Mouse (Mus musculus) midbrain, embryonic 13.5 days (tissue): Measurements from ENCODE around the gene Focad. TPM values are rescaled to one million over a fixed set of nuclear protein-coding genes. Genes with fewer than 3 reads are reported as not detected.
"Not testable (repeated sequence)": the region's sequence is repeated elsewhere in the genome, so short reads cannot be mapped to it uniquely, and the experiment has no call there.

ENCODE experiments used
- ATAC-seq: fragments of 200-750 bp; cut with Nextera tagmentation; 2 replicates; pipeline ENCODE4 v1.8.0; 2017; ENCODE audit warnings: mild to moderate bottlenecking, moderate TSS enrichment, moderate library complexity
- H3K27ac ChIP-seq: fragments of 300-500 bp; sonication (generic); 2 replicates; pipeline ENCODE4 v1.5.1; 2015; ENCODE audit warnings: inconsistent platforms, mild to moderate bottlenecking, moderate library complexity
- H3K27me3 ChIP-seq: fragments of 300-500 bp; sonication (generic); 2 replicates; pipeline ENCODE4 v1.6.1; 2015; ENCODE audit warnings: mild to moderate bottlenecking, inconsistent platforms
- H3K36me3 ChIP-seq: fragments of 300-500 bp; sonication (generic); 2 replicates; pipeline ENCODE4 v1.6.1; 2015; ENCODE audit warnings: mild to moderate bottlenecking, inconsistent platforms
- H3K4me1 ChIP-seq: fragments of 300-500 bp; sonication (generic); replicated peaks from 2 replicates; pipeline ENCODE4 v1.6.1; 2015; ENCODE audit warnings: inconsistent platforms
- H3K4me2 ChIP-seq: fragments of 300-500 bp; sonication (generic); replicated peaks from 2 replicates; pipeline ENCODE4 v1.6.1; 2015; ENCODE audit warnings: moderate library complexity, mild to moderate bottlenecking, inconsistent platforms
- H3K4me3 ChIP-seq: fragments of 300-500 bp; sonication (generic); replicated peaks from 2 replicates; pipeline ENCODE4 v1.5.1; 2015; ENCODE audit warnings: mild to moderate bottlenecking, inconsistent platforms
- H3K9ac ChIP-seq: fragments of 300-500 bp; sonication (generic); replicated peaks from 2 replicates; pipeline ENCODE4 v1.6.1; 2015; ENCODE audit warnings: mild to moderate bottlenecking, inconsistent platforms
- H3K9me3 ChIP-seq: fragments of 300-500 bp; sonication (generic); 2 replicates; pipeline ENCODE4 v1.6.1; 2016; ENCODE audit warnings: mild to moderate bottlenecking, inconsistent platforms
- WGBS: fragments of 180-500 bp; shearing (Covaris S2); methylation state at CpG from one replicate; pipeline ENCODE4 v1.1.7; 2015; 5-methylcytosine and 5-hydroxymethylcytosine counted together
- polyA plus RNA-seq: library from polyadenylated mRNA; unstranded; fragments of >200 nt; fragmentation: Nextera tagmentation; extraction: Ambion mirVana; gene quantifications from 2 replicates; pipeline ENCODE4 v1.2.1, GENCODE M21; 2015

The Focad gene
- polyA plus RNA-seq, 1 experiment from 2014 or later = 12.7 TPM

DNA sequence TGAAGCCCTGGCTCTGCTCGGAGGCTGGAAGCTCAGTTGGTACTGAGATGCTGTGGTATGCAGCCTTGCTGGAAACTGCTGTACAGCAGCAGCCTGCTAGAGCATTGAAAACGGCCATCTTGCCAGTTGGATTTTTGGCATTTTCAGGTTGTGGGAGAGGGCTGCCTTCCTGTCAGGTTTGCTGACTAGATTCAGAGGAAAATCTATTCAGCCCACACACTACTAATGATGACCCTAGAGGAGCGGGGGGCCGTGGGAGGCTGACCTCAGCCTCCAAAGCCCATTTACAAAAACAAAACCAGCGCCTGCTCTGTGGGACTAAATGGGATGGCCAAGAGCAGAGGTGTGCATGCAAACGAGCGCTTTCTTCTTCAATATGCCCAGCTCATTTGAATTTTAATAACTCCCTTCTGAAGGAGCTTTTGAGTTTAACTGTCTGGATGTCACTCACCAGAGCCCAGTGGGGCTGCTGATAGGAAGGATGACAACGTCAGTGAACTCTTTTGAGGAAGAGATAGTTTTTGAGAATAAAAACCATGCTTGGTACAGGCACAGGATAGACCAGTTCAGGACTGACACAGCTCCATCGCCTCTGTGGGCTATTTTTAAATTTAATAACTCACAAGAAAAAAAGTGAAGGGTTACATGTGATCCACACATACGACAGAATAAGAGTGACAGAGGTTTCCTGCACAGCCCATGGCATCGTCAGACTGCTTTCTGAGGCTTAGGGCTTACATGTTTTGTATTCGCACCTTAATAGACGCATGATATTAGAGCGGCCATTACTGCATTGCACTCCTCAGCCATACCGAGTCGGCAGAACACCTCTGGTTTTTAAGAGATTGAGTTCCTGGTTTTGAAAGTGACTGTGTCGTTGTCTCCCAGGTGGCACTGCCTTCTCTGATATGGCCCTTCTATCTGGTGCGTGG lies 278.1 kb downstream of the Focad start:
- WGBS = 44% methylated on average over 18 of the region's 18 CpGs

DNA sequence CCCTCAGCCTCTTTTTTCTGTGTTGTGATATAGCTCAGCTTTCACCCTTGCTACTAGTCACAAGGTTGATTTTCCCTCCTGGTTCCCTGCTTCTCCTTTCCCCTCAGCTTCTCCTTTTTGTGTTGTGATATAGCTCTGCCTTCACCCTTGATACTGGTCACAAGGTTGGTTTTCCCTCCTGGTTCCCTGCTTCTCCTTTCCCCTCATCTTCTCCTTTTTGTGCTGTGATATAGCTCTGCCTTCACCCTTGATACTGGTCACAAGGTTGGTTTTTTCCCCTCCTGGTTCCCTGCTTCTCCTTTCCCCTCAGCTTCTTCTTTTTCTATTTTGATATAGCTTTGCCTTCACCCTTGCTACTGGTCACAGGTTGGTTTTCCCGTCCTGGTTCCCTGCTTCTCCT lies 295.6 kb downstream of the Focad start:
- H3K9me3 ChIP-seq = no peaks in the 10 kb centered on the region
- no peak overlapping the region for H3K9ac ChIP-seq
- no peak for ATAC-seq
- H3K4me2 ChIP-seq = no peak overlapping the region
- H3K36me3 ChIP-seq = peaks cover 7% of the 10 kb centered on the region
- H3K27me3 ChIP-seq = no peaks in the 10 kb centered on the region
- 67% methylated on average over 1 of the region's 1 CpGs for WGBS
- no peak overlapping the region for H3K27ac ChIP-seq
- H3K4me1 ChIP-seq = no peaks in the 10 kb centered on the region
- H3K4me3 ChIP-seq = no peak overlapping the region

More for the DNA sequence above, 278.1 kb downstream of the Focad start:
- ATAC-seq = peak; percentile 77
- peaks cover 13% of the 10 kb centered on the region for H3K4me1 ChIP-seq
- no peaks in the 10 kb centered on the region for H3K9me3 ChIP-seq
- peak overlapping the region; percentile 32 for H3K4me2 ChIP-seq
- no peak overlapping the region for H3K4me3 ChIP-seq
- H3K27ac ChIP-seq = peak overlapping the region; percentile 73
- H3K36me3 ChIP-seq = no peaks in the 10 kb centered on the region
- H3K27me3 ChIP-seq = no peaks in the 10 kb centered on the region
- no peak overlapping the region for H3K9ac ChIP-seq

DNA sequence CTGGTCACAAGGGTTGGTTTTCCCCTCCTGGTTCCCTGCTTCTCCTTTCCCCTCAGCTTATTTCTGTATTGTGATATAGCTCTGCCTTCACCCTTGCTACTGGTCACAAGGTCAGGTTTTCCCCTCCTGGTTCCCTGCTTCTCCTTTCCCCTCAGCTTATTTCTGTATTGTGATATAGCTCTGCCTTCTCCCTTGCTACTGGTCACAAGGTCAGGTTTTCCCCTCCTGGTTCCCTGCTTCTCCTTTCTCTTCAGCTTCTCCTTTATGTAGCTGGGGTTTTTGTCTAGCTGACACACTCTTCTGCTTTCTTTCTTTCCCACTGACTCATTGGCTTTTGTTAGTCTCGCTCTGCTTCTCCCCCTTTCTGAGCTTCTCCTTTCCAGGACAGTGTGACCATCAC lies 296.2 kb downstream of the Focad start:
- H3K9ac ChIP-seq, H3K27ac ChIP-seq, H3K4me1 ChIP-seq, H3K4me2 ChIP-seq, H3K27me3 ChIP-seq, H3K36me3 ChIP-seq, ATAC-seq, H3K4me3 ChIP-seq, H3K9me3 ChIP-seq: not testable (repeated sequence)
- WGBS = 45% methylated on average over 1 of the region's 1 CpGs

DNA sequence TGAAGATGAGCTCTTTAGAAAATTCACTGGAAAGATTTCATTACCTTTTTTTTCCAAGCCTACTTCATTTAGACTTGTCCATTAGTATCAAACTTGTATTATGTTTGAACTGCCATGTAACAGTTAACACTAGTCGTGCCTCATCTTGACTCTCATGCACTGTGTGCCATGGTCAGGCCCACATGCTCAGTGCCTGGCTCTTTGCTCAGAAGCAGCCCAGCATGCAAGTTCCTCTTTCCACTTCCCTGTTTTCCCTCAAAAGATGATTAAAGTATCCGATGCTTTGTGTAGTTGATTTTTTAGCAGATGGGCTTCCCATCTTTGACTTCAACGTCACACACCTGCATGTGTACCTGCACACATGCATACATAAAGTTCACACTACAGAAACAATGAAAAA lies 301.3 kb downstream of the Focad start:
- no peak overlapping the region for H3K9ac ChIP-seq
- H3K4me1 ChIP-seq = no peaks in the 10 kb centered on the region
- 93% methylated on average over 3 of the region's 3 CpGs for WGBS
- no peak for ATAC-seq
- no peak overlapping the region for H3K27ac ChIP-seq
- H3K9me3 ChIP-seq = no peaks in the 10 kb centered on the region
- no peak overlapping the region for H3K4me3 ChIP-seq
- no peaks in the 10 kb centered on the region for H3K27me3 ChIP-seq
- peaks cover 7% of the 10 kb centered on the region for H3K36me3 ChIP-seq
- H3K4me2 ChIP-seq = no peak overlapping the region

DNA sequence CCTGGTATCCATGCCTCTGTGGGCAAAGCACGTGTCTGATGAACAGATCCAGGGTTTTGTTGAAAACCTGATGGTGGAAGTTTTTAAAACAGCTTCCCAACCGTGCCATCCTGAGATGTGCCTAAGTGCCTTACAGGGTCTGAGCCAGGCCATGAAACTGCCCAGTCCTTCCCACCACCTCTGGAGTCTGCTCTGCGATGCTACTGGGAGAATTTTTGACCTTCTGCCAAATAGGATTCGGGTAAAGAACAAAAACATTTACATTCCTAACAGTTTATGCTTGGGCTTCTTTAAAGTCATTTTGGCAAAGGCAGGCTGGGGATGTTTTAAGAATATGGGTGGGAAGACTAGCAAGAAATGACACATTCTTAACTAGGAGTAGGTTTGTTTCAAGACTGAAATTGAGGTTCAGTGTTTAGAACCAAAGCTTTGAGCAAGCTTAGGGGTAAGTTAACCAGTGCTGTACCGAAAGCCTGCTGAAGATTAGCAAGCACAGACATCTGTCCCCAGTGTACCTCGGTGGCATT lies 302.6 kb downstream of the Focad start:
- H3K36me3 ChIP-seq = peaks cover 7% of the 10 kb centered on the region
- no peaks in the 10 kb centered on the region for H3K27me3 ChIP-seq
- no peak overlapping the region for H3K4me3 ChIP-seq
- ATAC-seq = no peak
- no peak overlapping the region for H3K9ac ChIP-seq
- H3K4me1 ChIP-seq = no peaks in the 10 kb centered on the region
- H3K27ac ChIP-seq = no peak overlapping the region
- WGBS = 85% methylated on average over 6 of the region's 6 CpGs
- no peaks in the 10 kb centered on the region for H3K9me3 ChIP-seq
- H3K4me2 ChIP-seq = no peak overlapping the region

DNA sequence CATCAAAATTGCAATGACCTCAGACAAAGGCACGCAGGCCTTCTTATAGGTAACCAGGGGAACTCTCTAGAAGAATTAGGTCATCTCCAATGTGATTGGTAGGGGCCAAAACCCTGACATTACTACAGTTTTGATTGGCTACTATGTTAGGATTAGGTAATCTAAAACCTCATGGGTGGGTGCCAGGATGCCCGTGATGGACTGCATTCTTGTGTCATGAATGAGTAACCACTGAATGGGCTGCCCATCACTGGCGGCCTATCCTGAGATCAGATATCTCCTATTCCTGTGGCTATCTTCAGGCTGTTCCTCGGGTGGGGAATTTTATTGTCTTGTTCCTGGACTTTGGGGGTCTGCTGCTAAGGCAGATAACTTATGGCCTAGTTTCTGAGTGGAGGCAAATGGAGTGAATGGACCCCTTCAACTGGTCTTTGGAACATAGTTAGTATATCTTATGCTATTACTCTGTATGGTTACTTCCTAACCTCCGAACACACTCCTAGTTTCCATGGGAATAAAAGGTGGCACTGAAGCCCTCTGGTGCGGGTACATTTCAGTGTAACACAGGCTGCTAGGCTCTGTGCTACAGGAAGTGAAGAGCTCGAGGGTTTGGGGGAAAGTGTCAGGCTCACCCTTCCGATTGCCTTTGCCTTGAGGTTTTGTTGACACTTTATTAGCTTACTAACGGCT lies 306.0 kb downstream of the Focad start:
- ATAC-seq = no peak
- Histone ChIP-seq H3K36me3 (no peaks in the 10 kb centered on the region), H3K27ac (no peak overlapping the region), H3K27me3 (no peaks in the 10 kb centered on the region), H3K9me3 (no peaks in the 10 kb centered on the region), H3K4me1 (no peaks in the 10 kb centered on the region), H3K9ac (no peak overlapping the region), H3K4me3 (no peak overlapping the region), H3K4me2 (no peak overlapping the region)
- WGBS = 83% methylated on average over 9 of the region's 9 CpGs

DNA sequence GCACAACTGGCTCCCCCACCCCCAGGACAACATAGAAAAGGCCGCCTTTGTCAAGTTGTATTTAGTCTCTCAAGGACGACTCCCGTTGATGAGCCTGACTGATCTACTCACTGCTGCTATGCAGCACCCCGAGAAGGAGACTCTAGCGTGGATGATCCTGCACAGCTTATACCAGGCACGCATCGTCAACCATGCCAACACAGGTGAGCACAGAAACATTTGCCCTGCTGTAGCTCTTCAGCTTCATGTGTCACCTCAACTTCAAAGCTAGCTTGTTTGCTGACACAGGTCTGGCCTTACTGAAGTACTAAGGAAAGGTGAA lies 306.5 kb downstream of the Focad start:
- ATAC-seq = no peak
- no peak overlapping the region for H3K4me3 ChIP-seq
- no peak overlapping the region for H3K9ac ChIP-seq
- no peaks in the 10 kb centered on the region for H3K9me3 ChIP-seq
- no peaks in the 10 kb centered on the region for H3K27me3 ChIP-seq
- H3K36me3 ChIP-seq = no peaks in the 10 kb centered on the region
- no peak overlapping the region for H3K4me2 ChIP-seq
- H3K27ac ChIP-seq = no peak overlapping the region
- 84% methylated on average over 7 of the region's 7 CpGs for WGBS
- no peaks in the 10 kb centered on the region for H3K4me1 ChIP-seq

DNA sequence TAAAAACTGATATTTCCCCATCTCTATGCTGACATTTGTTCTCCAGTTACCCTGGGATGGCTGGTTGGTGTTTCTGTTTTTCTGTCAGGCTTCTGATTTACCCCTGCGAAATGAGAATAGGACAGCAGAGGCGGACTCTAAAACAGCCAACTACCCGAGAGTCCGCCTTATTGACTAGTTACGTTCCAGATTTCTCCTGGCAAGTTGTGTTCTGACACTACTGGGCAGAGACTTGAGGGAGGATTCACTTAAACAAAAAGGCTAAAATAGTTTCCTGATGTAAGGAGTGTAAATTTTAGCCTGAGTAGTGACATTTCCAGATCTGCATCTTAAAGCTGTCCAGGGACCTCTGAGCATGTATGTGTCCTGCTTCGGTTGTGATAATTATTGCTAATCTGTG lies 308.5 kb downstream of the Focad start:
- Histone ChIP-seq H3K4me1 (peaks cover 6% of the 10 kb centered on the region; the same call in 1 of the 2 replicates), H3K27me3 (no peaks in the 10 kb centered on the region), H3K4me3 (no peak overlapping the region), H3K9ac (no peak overlapping the region), H3K9me3 (no peaks in the 10 kb centered on the region), H3K27ac (no peak overlapping the region), H3K36me3 (peaks cover 4% of the 10 kb centered on the region; the same call in 1 of the 2 replicates), H3K4me2 (no peak overlapping the region)
- 95% methylated on average over 6 of the region's 6 CpGs for WGBS
- no peak for ATAC-seq

DNA sequence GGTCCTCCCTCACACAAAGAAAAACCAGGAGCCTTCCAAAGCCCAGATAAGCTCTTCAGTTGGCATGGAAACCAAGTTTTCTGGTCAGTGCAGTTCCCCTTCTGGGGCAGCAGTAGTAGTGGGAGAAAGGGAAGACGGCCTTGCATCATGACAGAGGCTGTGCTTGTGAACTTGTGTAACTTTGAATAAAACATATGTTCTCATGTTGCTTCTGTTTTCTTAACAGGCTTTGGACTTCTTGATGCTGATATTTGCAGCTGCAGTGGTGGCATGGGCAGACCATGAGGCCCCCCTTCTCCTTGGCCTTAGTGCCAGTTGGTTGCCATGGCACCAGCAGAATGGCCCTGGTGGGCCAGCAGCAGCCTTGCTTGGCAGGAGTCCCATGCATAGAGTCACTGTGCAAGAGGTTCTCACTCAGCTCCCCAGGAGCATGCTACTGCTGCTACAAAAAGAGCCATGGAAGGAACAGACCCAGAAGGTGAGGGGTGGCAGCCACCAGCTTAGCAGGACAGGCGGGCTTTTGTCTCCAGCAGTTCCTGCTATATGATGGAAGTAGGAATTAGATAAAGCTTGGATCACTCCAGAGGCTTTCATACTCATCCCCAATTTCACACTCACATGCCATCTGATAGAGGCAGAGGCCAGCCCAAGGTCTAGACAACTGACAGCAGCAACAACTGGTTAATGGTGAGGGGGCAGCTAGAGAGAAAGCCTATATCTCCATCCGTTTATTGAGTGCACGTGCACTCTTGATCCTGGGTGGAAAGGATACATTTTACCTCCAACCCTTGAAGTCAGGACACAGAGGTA lies 312.7 kb downstream of the Focad start:
- whole genome bisulfite sequencing = 51% methylated on average over 4 of the region's 4 CpGs
- peak overlapping the region; percentile 41; the same call in 1 of the 2 replicates for H3K27ac ChIP-seq
- no peaks in the 10 kb centered on the region for H3K27me3 ChIP-seq

DNA sequence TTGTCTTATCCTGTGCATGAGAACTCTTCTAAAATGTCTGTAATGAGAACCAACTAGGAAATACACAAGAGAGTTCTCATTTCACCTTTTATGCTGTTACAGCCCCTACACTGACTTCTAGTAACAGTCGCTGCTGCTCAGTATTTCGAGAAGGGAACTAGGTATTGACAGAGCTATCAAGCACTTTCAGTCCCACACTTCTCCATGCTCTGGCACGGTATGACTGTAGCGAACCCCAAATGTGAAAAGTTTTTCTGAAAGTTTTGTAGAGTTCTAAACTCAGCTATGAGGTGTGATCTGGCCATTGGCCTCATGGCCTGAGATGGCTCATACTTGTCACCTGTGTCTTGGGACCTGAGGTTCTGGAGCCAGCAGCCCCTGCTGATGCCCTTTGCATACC lies 314.9 kb downstream of the Focad start:
- H3K4me2 ChIP-seq = no peak overlapping the region
- WGBS = 98% methylated on average over 4 of the region's 4 CpGs
- no peak for ATAC-seq

More for the DNA sequence above, 312.7 kb downstream of the Focad start:
- Histone ChIP-seq H3K9ac (no peak overlapping the region), H3K4me3 (no peak overlapping the region), H3K4me2 (no peak overlapping the region), H3K4me1 (peaks cover 6% of the 10 kb centered on the region; the same call in 1 of the 2 replicates), H3K9me3 (no peaks in the 10 kb centered on the region), H3K36me3 (peaks cover 4% of the 10 kb centered on the region; the same call in 1 of the 2 replicates)
- ATAC-seq = peak; percentile 96

DNA sequence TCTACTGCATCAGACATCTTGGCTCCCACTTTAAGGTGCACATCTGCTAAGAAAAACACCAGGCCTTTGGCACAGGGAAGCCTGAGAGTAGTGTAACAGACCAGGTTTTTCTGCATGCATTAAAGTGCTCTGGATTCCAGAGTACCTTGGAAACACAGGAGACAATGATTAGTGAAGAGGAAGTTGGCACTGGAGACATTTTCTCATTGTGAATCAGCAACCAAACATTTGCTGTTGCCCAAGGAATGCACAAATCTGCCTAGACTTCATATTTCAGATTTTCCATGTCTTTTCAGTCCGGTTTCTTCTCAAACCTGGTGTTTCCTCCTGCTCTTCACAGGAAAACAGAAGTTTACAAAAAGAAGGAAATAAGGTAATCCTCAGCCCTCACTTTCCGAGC lies 317.9 kb downstream of the Focad start:
- no peak overlapping the region for H3K9ac ChIP-seq
- no peak overlapping the region for H3K27ac ChIP-seq
- no peak overlapping the region for H3K4me2 ChIP-seq
- no peaks in the 10 kb centered on the region for H3K27me3 ChIP-seq
- WGBS = 89% methylated on average over 2 of the region's 2 CpGs
- H3K4me3 ChIP-seq = no peak overlapping the region
- H3K4me1 ChIP-seq = 0 out of 2 replicates have a peak, but pooled peaks cover 4% of the 10 kb centered on the region
- no peak for ATAC-seq
- H3K36me3 ChIP-seq = no peaks in the 10 kb centered on the region; the same call in 1 of the 2 replicates
- H3K9me3 ChIP-seq = no peaks in the 10 kb centered on the region

More for the DNA sequence above, 314.9 kb downstream of the Focad start:
- Histone ChIP-seq H3K4me3 (no peak overlapping the region), H3K4me1 (peaks cover 6% of the 10 kb centered on the region; the same call in 1 of the 2 replicates), H3K27ac (no peak overlapping the region), H3K27me3 (no peaks in the 10 kb centered on the region), H3K9me3 (no peaks in the 10 kb centered on the region), H3K36me3 (peaks cover 4% of the 10 kb centered on the region; the same call in 1 of the 2 replicates), H3K9ac (no peak overlapping the region)
